Mouse (Mus musculus) layer of hippocampus, postnatal 14 days (tissue): Measurements from ENCODE around the gene Samd13. TPM values are rescaled to one million over a fixed set of nuclear protein-coding genes. Genes with fewer than 3 reads are reported as not detected.

Experiments
- DNase-seq, 2 experiments: peaks; one replicate each; pipeline ENCODE4 v3.0.0; 2021 to 2022; ENCODE audit warnings: low spot score in 2 of 2, mixed read lengths in 1 of 2
- total RNA-seq, 2 experiments: library from RNA; stranded (reverse); gene quantifications; 2 replicates each; pipeline ENCODE4 v1.2.3; 2021

Samd13 gene
- total RNA-seq, 2 experiments from 2014 or later, result not detected

DNA sequence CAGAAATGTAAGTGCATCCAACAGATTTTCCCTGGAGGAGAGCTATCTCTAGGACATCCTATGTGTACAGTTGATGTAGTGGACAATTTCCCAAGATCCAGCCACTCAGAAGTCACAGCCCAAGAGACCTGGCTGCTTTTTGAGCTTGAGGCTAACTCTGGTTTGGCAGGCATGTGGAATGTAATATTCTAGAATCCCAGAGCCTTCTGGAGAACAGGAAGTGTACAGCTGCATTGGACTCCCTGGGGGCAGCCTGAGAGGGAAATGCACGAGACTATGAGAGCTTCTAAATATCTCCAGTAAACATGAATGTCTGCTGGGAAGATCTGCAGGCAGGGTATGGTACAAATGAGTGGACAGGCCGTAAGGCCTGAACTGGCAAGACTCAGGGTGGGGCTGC, 14.3 kb downstream of the Samd13 start:
- no peak for DNase-seq

DNA sequence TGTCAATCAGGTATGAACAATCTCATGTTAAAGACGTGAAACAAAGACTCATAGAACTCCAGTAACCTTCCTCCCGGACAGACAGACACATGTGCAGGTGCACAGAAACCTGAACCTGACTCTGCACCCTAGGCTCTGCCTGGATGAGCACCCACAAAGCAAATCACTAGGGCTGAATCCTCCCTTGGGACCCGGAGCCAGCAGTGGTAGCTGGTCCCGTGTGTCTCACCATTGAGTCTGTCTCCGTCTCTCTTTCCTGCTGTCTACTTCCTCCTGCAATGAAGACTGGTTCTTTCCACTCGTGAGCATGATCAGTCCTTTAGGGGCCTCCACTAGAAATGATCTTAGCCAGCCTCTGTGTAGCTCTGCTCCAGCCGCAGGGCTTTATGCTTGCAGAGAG, 23.5 kb downstream of the Samd13 start:
- DNase-seq, result no peak

DNA sequence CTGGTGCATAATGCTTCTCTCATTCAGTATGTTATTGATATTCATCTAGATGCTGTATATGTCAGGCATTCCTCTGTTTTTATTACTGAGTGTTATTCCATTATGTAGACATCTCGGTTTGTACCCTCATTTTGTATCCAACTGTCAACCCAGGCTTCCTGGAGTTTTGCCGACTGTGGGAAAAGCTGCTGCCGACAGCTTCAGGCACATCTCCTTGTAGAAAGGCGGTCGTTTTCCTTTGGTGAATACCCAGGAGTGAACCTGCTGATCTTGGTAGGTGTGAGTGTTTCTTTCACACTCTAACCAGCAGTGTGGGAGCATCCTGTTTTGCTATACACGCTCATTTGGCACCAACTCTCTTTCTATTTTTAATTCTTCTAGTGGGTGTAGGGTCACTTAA, 24.4 kb downstream of the Samd13 start:
- DNase-seq, result no peak

DNA sequence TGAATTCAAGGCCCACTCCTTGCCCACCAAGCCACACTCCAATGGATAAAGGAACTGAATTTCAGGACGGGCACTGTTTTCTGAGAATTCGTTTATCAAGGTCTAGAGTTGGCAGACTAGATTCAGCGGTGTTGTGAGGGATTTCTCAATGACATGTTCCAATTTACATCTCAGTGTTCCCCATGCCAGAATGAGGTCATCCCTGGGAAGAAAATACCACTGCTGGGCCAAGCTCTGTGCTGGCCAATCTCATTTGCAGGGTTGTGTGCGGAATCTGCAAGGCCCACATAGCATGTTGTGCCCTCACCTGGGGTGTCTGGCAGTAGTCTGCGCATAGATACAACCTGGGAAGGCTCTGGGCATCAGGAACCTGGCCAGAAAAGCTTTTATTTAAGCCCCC, 26.1 kb downstream of the Samd13 start:
- no peak for DNase-seq

DNA sequence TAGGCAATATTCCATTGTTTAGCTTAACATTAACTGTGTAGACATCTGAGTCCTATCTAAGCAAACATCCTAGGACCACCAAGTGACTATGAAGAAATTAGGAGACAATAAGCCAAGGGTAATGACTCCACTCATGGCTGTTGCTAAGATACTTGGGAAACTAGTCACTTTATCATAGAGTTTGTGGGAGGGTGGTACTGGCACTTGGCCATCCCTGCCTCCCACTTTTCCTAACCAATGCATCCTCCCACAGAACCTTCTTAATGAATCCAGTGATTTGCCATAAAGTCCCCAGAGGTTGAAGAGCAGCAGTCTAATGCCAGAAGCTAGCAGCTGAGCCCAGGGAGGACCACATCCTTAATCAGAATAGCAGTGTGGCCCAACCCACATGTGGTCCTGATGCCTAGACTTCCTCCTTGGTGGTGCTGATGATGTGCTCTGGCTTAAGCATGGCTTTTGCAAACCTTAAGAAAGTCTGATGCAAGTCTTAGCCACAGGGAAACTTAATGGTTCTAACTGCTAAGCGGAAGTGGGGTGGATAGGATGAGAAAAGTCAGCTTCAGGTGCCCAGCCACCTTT, 27.2 kb downstream of the Samd13 start:
- DNase-seq, result no peak

DNA sequence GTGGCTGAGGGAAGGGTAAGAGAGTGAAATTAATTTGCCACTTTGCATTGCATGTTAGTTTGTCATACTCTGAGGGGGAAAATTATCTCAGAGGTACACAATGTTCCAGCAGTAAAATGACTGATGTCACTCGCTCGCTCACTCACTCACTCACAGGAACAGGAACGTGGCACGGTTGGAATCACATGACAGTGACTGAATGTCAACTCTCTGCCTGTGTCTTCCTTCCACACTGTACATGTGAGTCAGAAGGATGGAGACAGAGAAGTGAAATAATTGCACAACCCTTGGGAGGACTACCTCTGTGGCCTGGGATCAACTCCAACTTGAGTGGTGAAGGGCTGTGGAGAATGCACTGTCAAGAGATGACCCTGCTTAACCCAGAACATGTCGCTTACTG, 28.0 kb downstream of the Samd13 start:
- DNase-seq, result no peak

DNA sequence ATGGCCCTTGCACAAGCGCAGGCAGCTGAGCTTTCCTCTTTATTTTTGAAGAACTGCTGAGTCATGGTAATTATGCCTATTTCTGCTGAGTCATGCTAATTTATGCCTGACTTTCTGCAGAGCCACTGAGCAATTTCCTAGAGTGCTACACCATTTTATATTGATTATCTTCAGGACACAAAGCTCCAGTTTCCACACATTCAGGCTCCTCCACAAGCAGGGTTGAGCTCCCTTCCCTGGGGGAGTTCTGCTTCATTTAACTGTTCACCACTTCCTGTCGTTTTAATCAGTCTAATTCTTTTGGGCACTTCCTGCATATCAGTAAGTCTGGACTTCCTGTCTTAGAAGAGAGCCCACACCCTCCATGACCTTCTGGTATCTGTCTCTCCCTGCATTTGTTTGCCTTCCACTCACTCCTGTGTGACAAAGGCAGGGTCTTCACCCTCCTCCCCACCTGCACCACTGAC, 30.2 kb downstream of the Samd13 start:
- no peak for DNase-seq

DNA sequence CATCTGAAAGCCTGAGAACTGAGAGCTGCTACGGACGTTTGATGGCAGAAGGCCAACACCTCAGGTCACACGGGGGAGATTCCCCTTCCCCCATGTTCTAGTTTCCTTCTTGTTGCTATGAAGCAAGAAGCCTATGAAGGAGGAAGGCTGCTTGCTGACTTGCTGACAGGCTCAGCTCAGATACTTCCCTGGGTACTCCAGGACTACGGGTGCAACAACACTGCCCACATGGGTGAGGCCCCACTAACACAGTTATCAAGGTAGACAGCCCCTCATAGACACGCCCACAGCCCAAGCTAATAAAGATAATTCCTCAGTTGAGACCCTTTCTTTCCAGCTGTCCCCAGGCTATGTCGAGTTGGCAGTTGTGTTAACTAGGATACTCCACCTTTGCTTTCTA, 31.7 kb downstream of the Samd13 start:
- DNase-seq, result no peak

DNA sequence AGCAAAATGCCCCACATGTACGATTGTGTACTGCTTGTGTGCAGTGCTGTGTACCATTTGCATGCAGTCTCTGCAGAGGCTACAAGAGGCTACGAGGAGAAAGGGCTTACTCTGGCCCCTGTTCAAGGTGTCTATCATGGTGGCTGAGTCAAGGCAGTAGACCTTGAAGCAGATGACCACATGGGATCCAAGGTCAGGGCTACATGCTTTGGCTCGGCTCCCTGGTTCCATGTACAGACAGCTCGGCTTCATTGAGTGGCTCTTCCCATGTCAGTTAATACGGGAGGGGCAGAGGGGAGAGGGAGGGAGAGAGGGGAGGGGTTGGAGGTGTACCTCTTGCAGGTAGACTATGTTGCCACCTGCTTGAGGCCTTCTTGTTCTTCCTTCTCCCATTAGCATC, 33.0 kb downstream of the Samd13 start:
- no peak for DNase-seq

DNA sequence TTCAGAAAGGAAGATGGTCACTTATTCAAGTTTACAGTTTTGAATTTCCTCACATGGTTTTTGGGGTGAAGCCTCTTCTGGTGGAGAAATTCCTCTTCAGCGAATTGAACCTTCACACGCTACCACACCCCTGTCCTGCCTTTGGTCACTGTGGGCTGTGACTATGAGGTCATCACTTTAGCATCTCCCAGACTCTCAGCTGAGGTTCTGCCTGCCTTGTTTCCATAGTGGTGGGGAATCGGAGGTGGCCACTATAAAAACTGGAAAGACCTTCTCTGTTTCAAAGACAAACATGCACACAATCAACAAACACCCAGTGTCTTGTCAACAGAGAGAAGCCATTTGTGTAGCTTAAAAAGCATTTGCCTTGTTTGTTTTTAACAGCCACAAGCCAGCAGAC, 34.2 kb downstream of the Samd13 start, which contains the start of gene 4930503B20Rik:
4930503B20Rik (minus strand) TSS at position 101 of the 400 bp plus-strand sequence.
- no peak for DNase-seq

DNA sequence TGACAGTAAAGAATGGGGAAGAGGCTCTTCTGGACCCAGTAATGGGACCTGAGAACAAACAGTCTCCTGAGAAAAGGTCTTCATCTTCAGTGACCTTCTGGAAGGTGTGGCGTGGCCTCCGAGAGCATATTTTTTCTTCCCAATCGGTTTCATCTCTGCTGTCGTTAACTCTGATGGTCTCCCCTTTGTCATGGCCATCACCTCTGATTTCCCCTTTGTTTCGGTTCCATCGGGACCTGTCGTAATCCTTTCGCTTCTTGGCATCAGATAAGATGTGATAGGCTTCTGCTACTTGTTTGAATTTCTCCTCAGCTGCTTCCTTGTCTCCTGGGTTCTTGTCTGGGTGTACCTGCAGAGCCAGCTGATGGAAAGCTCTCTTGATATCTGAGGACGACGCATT, 34.7 kb downstream of the Samd13 start:
- DNase-seq, result no peak

DNA sequence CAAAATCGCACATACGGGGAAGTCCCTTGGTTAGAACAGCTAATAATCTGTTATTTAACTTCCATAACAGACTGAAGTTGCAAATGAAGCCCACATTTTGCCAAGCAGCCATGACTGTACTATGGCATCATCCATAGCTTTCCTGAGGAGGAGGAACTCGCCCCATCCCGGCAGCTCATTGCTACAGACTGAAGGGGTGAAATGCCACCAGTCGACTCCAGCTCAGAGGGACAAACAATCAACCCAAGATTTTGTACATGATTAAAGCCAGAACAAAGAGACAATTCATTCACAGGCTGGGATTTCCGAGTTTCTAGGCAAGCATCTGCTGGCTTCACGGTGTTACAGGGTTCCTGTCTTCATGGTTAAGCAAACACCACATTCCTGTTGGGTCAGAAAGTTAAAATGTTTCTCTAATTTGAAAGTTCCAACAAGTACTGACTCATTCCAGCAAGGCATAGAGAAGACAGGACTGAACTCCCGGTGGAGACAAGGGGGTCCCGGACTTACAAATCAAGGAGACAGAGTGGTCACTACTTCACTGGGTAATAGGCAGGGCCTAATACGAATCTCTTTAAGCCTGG, 36.0 kb downstream of the Samd13 start:
- no peak for DNase-seq

DNA sequence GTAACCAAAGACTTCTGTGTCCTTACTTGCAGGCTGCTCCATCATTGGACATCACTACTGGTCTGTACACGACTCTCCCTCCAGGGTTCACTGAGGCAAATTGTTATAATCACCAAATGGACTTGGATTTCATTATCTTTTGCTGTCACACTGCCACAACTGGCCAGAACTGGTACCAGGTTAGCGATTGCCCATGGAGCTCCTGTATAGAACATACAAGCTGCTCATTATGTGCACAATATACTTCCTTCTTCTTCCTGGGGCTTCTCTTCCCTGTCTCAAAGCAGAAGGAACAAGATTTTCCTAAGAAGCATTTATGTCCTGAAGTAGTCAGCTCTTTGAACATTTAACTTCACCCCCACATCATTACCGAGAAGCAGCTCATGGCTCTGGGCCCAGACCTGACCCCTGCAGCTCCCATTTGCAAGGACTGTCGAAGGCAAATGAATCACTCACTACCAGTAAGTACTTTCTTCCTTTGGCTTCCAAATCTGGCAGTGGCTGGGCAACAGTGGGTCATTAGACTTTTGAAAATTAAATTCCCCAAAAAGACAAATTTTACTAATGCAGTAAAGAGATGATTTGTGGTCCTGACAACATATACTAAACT, 43.5 kb downstream of the Samd13 start:
- DNase-seq, result no peak

DNA sequence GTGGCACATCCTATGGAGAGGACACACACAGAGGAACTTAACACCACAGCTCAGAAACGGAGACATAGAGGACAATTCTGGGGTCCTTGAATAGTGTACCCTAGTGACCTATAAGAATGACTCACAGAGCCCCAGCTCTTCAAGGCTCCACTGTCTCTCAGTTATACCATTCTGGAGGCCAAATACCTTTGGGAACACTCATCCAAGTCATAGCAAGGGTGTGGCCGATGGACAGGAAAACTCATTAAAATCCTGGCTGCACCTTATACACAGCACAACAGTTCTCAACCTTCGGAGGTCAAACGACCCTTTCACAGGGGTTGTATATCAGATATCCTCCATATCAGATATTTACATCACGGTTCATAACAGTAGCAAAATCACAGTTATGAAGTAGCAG, 52.9 kb downstream of the Samd13 start:
- DNase-seq, result no peak

DNA sequence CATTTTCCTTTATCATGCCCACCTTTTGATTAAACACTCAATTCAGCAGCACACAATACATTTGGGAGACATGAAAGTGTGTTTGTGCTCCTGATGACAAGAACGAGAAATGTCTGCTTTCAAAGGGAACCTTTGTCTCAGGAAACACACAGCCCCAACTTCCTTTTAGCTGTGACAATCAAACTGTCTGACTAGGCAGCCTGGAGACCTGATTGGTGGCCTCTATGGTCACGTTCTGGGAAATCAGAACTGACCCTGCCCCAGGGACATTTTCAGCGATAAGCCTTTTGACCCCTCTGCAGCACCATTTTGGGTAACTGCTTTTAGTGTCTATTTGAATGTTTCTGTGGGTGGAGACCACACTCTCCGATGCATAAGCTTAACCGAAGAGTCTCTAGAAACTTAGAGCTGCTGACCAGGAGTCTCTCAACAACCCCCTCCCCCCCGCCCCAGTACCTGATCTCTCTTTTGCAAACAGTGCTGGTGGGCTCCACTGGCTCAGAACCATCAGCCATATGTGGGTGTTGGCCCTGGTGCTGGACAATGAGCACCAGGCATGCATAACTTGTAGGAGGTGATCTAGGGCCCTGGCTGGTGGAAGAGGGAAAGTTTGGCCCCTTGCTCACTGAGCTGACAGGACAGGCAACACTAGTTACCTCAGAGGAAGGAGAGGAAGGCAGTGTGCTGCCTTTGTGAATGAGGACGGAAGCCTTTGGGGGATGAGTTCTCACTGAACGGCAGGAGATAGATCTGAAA, 57.0 kb downstream of the Samd13 start:
- no peak for DNase-seq

DNA sequence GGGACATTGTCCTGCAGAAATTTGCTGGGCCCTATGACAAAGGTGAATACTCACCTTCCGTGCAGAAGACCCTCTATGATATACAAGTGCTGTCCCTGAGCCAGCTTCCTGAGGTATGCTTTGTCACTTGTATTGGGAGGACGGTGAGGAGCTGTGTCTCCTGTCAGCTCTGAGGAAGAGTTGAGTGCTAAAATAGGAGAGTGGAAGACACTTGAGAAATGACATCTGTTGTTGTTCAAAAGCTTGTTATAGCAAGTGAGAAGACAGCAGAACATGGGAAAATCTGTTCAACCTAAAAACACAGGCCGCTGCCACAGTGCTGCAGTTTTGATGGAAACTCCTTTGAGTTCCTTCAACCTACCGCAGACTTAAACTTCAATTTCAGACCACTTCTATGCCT, 59.6 kb downstream of the Samd13 start:
- peak in 1 of 2 experiments; percentile 15 for DNase-seq

DNA sequence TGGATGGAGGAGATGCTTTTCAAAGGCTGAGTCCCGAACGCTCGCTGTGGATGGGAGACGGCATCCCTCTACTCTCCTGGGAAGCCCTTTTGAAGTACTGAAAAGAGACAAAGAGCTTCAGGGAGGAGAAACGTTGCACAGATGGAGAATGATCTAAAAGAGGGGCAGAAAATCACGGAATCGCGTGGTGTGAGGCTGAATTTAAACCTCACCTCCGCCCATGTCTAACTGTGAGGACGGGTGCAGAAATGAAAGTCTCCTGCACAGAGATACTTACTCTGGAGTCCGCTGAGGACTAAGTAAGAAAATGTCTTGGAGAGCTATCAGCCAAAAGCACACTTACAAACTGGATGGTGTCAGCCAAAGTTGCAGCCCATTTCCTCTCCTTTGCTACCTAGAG, 63.4 kb downstream of the Samd13 start:
- no peak for DNase-seq

DNA sequence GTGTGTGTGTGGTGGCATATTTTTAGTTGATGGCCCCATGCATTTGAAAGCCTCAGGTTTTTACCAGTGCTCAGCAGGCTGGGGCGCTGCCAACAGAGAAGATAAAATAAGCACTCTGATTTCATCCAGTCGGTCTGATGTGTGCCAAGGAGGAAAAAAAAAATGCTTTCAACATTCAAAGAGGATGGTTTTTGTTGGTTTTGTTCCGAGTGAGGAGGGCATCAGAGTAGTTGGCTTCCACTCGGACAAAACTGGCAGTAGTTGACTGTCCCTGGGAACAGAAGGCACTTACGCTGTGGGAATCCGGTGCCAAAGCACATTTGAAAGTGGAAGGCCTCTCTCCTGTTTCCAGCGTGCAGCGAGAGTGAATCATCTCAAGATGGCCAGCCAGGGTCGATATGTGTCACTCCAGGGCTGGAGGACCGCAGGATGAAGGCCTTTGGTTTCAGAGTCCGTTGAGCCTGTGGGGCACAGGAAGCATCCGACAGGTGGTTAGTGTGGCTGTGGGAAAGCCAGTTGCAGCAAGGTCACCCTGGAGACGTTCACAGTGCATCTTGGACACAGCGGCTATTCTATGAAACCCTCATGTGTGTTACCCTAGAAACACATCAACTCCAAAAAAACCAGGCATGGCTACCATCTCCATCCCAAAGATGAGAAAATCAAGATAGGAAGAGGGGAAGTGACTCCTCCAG, 64.7 kb downstream of the Samd13 start:
- peak; percentile 62 to 87 for DNase-seq

DNA sequence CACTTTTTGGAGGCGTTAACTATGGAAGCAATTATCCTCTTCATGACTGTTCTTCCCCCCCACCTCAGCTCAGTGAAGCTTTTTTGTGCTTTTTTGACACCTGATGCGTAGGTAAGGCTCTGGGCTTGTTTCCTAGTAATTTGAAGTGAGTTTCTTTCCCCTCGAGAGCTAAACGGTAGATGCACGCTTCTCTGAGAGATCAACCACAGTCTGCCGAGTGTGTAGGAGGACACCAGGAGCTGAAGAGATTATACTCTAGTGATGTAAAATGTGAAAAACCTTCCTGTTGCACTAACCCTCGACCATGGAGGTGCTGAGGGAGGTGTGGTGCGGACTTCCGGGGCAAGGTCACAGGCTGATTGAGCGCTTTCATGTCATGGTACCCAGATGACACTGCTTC, 65.3 kb downstream of the Samd13 start:
- peak; percentile 48 to 54 for DNase-seq

DNA sequence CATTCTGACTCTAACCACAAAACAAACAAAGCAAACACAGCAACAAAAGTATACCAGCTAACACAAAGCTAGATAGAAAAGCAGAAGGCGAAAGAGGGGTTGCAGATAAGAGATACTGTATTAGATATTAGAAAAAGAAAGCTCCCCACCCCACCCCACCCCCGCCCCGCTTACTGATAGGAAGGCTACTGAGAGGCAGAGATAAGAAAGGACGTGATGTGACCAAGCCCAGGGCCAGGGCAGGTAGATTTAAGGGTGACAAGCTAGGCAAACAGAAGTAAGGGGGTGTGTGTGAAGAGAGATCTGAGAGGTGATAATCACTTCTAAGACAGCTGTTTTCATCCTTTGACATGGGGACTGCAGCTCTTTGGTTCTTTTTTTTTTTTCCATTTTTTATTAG, 67.0 kb downstream of the Samd13 start:
- no peak for DNase-seq

DNA sequence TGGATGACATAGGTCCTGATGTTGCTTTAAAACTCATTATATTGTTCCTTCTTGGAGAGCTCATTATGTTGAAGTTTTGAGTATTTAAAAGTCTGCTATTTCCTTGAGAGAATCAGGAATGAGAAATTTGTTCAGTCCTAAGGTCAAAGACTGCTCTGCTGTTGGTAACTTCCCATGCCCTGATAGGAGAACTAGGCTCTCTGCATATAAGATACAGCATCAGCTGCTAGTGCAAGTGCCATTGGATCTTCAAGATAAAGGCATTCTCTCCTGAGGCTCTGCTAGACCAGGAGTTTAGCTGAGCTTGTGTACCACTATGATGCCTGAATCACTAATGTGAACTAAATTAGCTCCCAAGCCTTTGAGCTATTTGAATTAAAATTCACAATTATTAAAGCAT, 67.4 kb downstream of the Samd13 start:
- no peak for DNase-seq
